Mouse (Mus musculus): Measurements from ENCODE around the gene Ndufs3.

DNA sequence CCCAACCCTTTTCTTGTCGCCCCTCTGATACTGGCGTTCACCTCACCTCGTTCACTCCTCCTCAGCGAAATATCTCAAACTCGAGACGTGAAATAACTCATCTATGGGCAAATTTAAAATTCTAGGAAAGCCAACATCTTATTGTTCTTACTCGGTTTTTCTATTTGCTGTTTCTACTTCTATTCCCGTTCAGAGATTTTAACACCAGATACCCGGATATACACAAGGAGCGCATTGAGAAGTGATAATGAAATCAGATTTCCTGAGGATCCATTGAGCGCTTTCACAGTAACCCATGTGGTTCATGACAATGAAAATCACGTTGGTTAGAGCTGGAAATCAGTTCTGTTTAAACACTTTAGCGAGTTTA lies 57.0 kb downstream of the Ndufs3 start:
- TF ChIP-seq POLR2A (IDR thresholded peaks at IDR 0.05; ENCODE audit: insufficient read length, low read depth) (no peak), MYOG (IDR thresholded peaks at IDR 0.05; ENCODE audit: control insufficient read depth in 1 of 3, insufficient read depth in 1 of 3, insufficient read length in 2 of 3, low read depth in 2 of 3) (no peak), CEBPB (IDR thresholded peaks at IDR 0.05; ENCODE audit: insufficient read depth, poor library complexity, severe bottlenecking) (no peak), USF1 (IDR thresholded peaks at IDR 0.05; ENCODE audit: low read depth) (no peak), E2F4 (IDR thresholded peaks at IDR 0.05; ENCODE audit: insufficient read depth) (no peak), SRF (IDR thresholded peaks at IDR 0.05; ENCODE audit: control insufficient read depth, insufficient read length, low read depth) (no peak), TCF12 (IDR thresholded peaks at IDR 0.05; ENCODE audit: insufficient read depth, poor library complexity, severe bottlenecking) (no peak)
